Mouse (Mus musculus): ENCODE measurements at regions not wholly inside any gene's neighbourhood (a gene's known extent, or its start where the extent isn't known, plus 50 kb on each side); places are given as distances from the start of the nearest gene placed in this dataset.

GRCm38 (mm10) chr17:68916531-68916930, 90.1 kb downstream of the Tmem200c start:
- Histone ChIP-seq H3K27me3 (ENCODE audit: control insufficient read depth, insufficient read depth, low read length) (no peaks in the 10 kb centered on the region), H3K4me3 (ENCODE audit: low read depth, low read length) (no peak overlapping the region), H3K9ac (replicated peaks; ENCODE audit: low read depth, low read length) (no peak overlapping the region), H3K36me3 (ENCODE audit: control insufficient read depth, insufficient read depth, low read length) (no peaks in the 10 kb centered on the region), H3K4me1 (ENCODE audit: control insufficient read depth, insufficient read depth, low read length) (no peaks in the 10 kb centered on the region), H3K9me3 (ENCODE audit: control insufficient read depth, low read depth, low read length) (no peaks in the 10 kb centered on the region), H3K27ac (ENCODE audit: low read length) (no peak overlapping the region), H3K4me2 (replicated peaks; ENCODE audit: low read depth, low read length) (no peak overlapping the region)
- no peak for ATAC-seq (ENCODE audit: insufficient number of reproducible peaks, insufficient read depth, low FRiP score, low read depth)
- WGBS, result 86% methylated on average over 2 of the region's 2 CpGs

GRCm38 (mm10) chr17:68918228-68918627, 91.8 kb downstream of the Tmem200c start:
- Histone ChIP-seq H3K27ac (ENCODE audit: low read length) (no peak overlapping the region), H3K4me3 (ENCODE audit: low read depth, low read length) (no peak overlapping the region), H3K9ac (replicated peaks; ENCODE audit: low read depth, low read length) (no peak overlapping the region), H3K9me3 (ENCODE audit: control insufficient read depth, low read depth, low read length) (no peaks in the 10 kb centered on the region), H3K4me2 (replicated peaks; ENCODE audit: low read depth, low read length) (no peak overlapping the region), H3K27me3 (ENCODE audit: control insufficient read depth, insufficient read depth, low read length) (no peaks in the 10 kb centered on the region), H3K4me1 (ENCODE audit: control insufficient read depth, insufficient read depth, low read length) (no peaks in the 10 kb centered on the region), H3K36me3 (ENCODE audit: control insufficient read depth, insufficient read depth, low read length) (no peaks in the 10 kb centered on the region)
- 90% methylated on average over 5 of the region's 5 CpGs for WGBS
- ATAC-seq (ENCODE audit: insufficient number of reproducible peaks, insufficient read depth, low FRiP score, low read depth), result no peak

DNA sequence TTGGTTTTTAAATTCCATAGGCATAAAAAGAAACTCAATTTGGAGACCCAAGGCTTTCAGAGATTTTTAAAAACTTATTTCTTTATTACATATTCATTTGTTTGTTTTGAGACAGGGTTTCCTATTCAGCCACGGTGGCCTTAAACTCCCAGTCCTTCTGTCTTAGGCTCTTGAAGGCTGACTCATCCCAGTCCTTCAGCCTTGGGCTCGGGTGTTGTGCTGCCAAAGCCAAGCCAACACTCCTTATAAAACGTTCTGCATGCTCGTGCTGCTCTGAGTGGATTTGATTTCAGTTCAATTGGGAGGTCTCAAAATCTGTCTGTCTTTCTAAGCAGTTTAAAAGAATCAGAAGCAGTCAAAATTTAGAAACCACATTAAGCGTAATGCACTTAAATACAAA, 96.8 kb downstream of the Tmem200c start:
- H3K4me1 ChIP-seq (ENCODE audit: control insufficient read depth, insufficient read depth, low read length), result no peaks in the 10 kb centered on the region
- no peaks in the 10 kb centered on the region for H3K27me3 ChIP-seq (ENCODE audit: control insufficient read depth, insufficient read depth, low read length)
- 67% methylated on average over 5 of the region's 5 CpGs for WGBS
- no peak overlapping the region for H3K4me3 ChIP-seq (ENCODE audit: low read depth, low read length)
- ATAC-seq (ENCODE audit: insufficient number of reproducible peaks, insufficient read depth, low FRiP score, low read depth), result no peak
- H3K4me2 ChIP-seq (replicated peaks; ENCODE audit: low read depth, low read length), result no peak overlapping the region
- no peaks in the 10 kb centered on the region for H3K9me3 ChIP-seq (ENCODE audit: control insufficient read depth, low read depth, low read length)
- no peak overlapping the region for H3K9ac ChIP-seq (replicated peaks; ENCODE audit: low read depth, low read length)
- H3K36me3 ChIP-seq (ENCODE audit: control insufficient read depth, insufficient read depth, low read length), result no peaks in the 10 kb centered on the region
- no peak overlapping the region for H3K27ac ChIP-seq (ENCODE audit: low read length)

DNA sequence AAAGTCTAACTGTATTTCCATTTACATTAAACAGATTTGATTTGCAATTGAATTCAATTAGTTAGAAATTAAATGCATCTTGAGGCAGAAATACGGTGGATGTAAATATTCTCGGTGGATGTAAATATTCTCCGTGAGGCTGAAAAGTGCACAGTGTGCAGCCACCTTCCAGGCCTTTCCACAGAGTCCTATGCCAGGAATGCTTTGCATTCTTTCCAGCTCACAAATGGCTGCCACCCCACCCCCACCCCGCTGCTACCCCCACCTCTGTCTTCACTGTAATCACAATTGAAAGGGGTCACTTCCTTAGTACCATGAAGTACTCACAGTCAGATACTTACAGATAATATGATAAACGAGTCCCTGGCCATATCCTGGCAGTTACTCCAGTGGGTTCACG, 101.0 kb downstream of the Tmem200c start:
- WGBS, result 32% methylated on average over 6 of the region's 6 CpGs
- H3K4me3 ChIP-seq (ENCODE audit: low read depth, low read length), result no peak overlapping the region
- no peaks in the 10 kb centered on the region for H3K36me3 ChIP-seq (ENCODE audit: control insufficient read depth, insufficient read depth, low read length)
- no peaks in the 10 kb centered on the region for H3K27me3 ChIP-seq (ENCODE audit: control insufficient read depth, insufficient read depth, low read length)
- no peak overlapping the region for H3K4me2 ChIP-seq (replicated peaks; ENCODE audit: low read depth, low read length)
- no peaks in the 10 kb centered on the region for H3K4me1 ChIP-seq (ENCODE audit: control insufficient read depth, insufficient read depth, low read length)
- H3K9ac ChIP-seq (replicated peaks; ENCODE audit: low read depth, low read length), result no peak overlapping the region
- no peaks in the 10 kb centered on the region for H3K9me3 ChIP-seq (ENCODE audit: control insufficient read depth, low read depth, low read length)
- ATAC-seq (ENCODE audit: insufficient number of reproducible peaks, insufficient read depth, low FRiP score, low read depth), result no peak
- H3K27ac ChIP-seq (ENCODE audit: low read length), result no peak overlapping the region

DNA sequence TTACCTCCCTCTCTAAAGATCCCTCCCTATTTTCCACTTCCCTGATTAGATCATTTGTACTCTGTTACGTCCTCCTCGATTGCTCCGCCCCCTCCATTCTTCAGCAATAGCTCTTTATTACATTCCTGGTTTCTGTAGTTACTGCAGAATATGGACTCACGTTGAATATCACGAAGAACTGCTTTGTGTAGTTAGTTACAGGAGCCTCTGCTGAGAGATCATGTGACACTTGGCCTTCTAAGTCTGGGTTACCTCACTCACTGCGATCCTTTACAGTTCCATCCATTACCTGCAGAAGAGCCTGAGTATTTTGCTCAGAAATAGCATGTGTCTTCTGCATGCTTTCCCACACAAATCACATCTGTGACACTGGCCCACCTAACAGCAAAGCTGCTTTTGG, 102.3 kb downstream of the Tmem200c start:
- ATAC-seq (ENCODE audit: insufficient number of reproducible peaks, insufficient read depth, low FRiP score, low read depth), result no peak
- Histone ChIP-seq H3K36me3 (ENCODE audit: control insufficient read depth, insufficient read depth, low read length) (no peaks in the 10 kb centered on the region), H3K4me3 (ENCODE audit: low read depth, low read length) (no peak overlapping the region), H3K4me1 (ENCODE audit: control insufficient read depth, insufficient read depth, low read length) (no peaks in the 10 kb centered on the region), H3K9me3 (ENCODE audit: control insufficient read depth, low read depth, low read length) (no peaks in the 10 kb centered on the region), H3K27ac (ENCODE audit: low read length) (no peak overlapping the region), H3K9ac (replicated peaks; ENCODE audit: low read depth, low read length) (no peak overlapping the region), H3K4me2 (replicated peaks; ENCODE audit: low read depth, low read length) (no peak overlapping the region), H3K27me3 (ENCODE audit: control insufficient read depth, insufficient read depth, low read length) (no peaks in the 10 kb centered on the region)
- 64% methylated on average over 6 of the region's 6 CpGs for WGBS

GRCm38 (mm10) chr17:68933265-68933664, 106.8 kb downstream of the Tmem200c start:
- Histone ChIP-seq H3K4me1 (ENCODE audit: control insufficient read depth, insufficient read depth, low read length) (no peaks in the 10 kb centered on the region), H3K4me3 (ENCODE audit: low read depth, low read length) (no peak overlapping the region), H3K9ac (replicated peaks; ENCODE audit: low read depth, low read length) (no peak overlapping the region), H3K27ac (ENCODE audit: low read length) (no peak overlapping the region), H3K36me3 (ENCODE audit: control insufficient read depth, insufficient read depth, low read length) (no peaks in the 10 kb centered on the region), H3K27me3 (ENCODE audit: control insufficient read depth, insufficient read depth, low read length) (no peaks in the 10 kb centered on the region), H3K9me3 (ENCODE audit: control insufficient read depth, low read depth, low read length) (no peaks in the 10 kb centered on the region), H3K4me2 (replicated peaks; ENCODE audit: low read depth, low read length) (no peak overlapping the region)
- WGBS, result 88% methylated on average over 7 of the region's 7 CpGs
- ATAC-seq (ENCODE audit: insufficient number of reproducible peaks, insufficient read depth, low FRiP score, low read depth), result no peak

DNA sequence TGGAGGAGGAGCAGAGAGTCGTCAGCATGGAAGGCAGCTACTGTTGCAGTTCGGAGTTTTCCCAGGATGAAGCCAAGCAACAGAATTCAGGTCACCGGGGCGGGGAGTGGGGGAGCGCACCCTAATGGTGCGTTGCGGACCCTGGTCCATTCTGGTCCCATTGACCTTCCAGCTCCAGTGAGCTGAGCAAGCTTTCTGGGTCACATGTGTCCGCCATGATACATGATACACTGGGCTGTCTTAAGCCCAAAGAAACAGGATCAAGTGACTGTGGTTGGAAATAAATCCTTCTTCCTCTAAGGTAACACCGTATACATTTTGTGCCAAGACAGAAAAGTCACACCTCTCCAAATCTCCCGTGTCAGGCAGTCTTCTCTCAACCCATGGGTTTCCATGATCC, 107.6 kb downstream of the Tmem200c start:
- Histone ChIP-seq H3K9me3 (ENCODE audit: control insufficient read depth, low read depth, low read length) (no peaks in the 10 kb centered on the region), H3K27ac (ENCODE audit: low read length) (no peak overlapping the region), H3K4me3 (ENCODE audit: low read depth, low read length) (no peak overlapping the region), H3K27me3 (ENCODE audit: control insufficient read depth, insufficient read depth, low read length) (no peaks in the 10 kb centered on the region), H3K36me3 (ENCODE audit: control insufficient read depth, insufficient read depth, low read length) (no peaks in the 10 kb centered on the region), H3K4me1 (ENCODE audit: control insufficient read depth, insufficient read depth, low read length) (no peaks in the 10 kb centered on the region), H3K9ac (replicated peaks; ENCODE audit: low read depth, low read length) (no peak overlapping the region), H3K4me2 (replicated peaks; ENCODE audit: low read depth, low read length) (no peak overlapping the region)
- 73% methylated on average over 10 of the region's 10 CpGs for WGBS
- ATAC-seq (ENCODE audit: insufficient number of reproducible peaks, insufficient read depth, low FRiP score, low read depth), result no peak

DNA sequence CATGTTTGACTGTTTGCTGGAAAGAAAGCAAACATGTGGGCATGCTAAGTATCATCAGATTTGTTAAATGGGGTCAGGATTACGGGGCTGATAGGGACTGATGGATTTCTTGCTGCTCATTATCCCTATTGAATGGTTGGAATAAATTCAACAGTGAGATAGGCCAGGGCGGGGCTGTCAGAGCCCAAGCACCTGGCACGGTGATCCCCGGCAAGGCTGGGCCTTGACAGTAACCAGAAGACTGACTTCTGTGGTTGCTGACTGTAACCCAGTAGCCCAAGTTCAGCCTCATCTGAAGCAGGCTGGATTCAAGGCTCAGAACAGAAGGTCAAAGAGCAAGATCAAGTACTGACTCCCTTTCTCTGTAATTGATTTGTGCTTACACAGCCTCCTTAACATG, 109.6 kb downstream of the Tmem200c start:
- Histone ChIP-seq H3K9me3 (ENCODE audit: control insufficient read depth, low read depth, low read length) (no peaks in the 10 kb centered on the region), H3K4me1 (ENCODE audit: control insufficient read depth, insufficient read depth, low read length) (no peaks in the 10 kb centered on the region), H3K4me3 (ENCODE audit: low read depth, low read length) (no peak overlapping the region), H3K9ac (replicated peaks; ENCODE audit: low read depth, low read length) (no peak overlapping the region), H3K36me3 (ENCODE audit: control insufficient read depth, insufficient read depth, low read length) (no peaks in the 10 kb centered on the region), H3K4me2 (replicated peaks; ENCODE audit: low read depth, low read length) (no peak overlapping the region), H3K27ac (ENCODE audit: low read length) (no peak overlapping the region), H3K27me3 (ENCODE audit: control insufficient read depth, insufficient read depth, low read length) (no peaks in the 10 kb centered on the region)
- no peak for ATAC-seq (ENCODE audit: insufficient number of reproducible peaks, insufficient read depth, low FRiP score, low read depth)
- 41% methylated on average over 4 of the region's 4 CpGs for WGBS

DNA sequence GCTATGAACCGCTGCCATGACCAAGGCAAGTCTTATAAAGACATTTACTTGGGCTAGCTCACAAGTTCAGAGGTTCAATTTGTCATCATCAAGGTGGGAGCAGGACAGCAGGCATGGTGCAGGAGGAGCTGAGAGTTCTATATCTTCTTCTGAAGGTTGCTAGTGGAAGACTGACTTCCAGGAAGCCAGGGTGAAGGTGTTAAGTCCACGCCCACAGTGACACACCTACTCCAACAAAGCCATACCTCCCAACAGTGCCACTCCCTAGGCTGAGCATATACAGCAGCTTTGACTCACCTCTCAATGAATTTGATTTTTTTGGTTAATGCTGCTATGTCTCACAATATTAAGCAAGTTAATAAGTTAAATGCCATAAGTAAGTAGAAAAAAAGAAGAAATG, 119.2 kb upstream of the Epb41l3 start:
- Histone ChIP-seq H3K27ac (ENCODE audit: low read length) (no peak overlapping the region), H3K27me3 (ENCODE audit: control insufficient read depth, insufficient read depth, low read length) (no peaks in the 10 kb centered on the region), H3K36me3 (ENCODE audit: control insufficient read depth, insufficient read depth, low read length) (no peaks in the 10 kb centered on the region), H3K4me3 (ENCODE audit: low read depth, low read length) (no peak overlapping the region), H3K9me3 (ENCODE audit: control insufficient read depth, low read depth, low read length) (no peaks in the 10 kb centered on the region), H3K4me1 (ENCODE audit: control insufficient read depth, insufficient read depth, low read length) (no peaks in the 10 kb centered on the region), H3K4me2 (replicated peaks; ENCODE audit: low read depth, low read length) (no peak overlapping the region), H3K9ac (replicated peaks; ENCODE audit: low read depth, low read length) (no peak overlapping the region)
- 89% methylated on average over 2 of the region's 2 CpGs for WGBS
- no peak for ATAC-seq (ENCODE audit: insufficient number of reproducible peaks, insufficient read depth, low FRiP score, low read depth)

Measured in stomach, embryonic 14.5 days (tissue).